Mouse (Mus musculus) c-Kit-positive CD71-positive TER-119-negative erythroid progenitor cells, embryonic 14.5 days (primary cell): ENCODE results near the gene Frem2.

Source experiments
- DNase-seq: peaks from one replicate; pipeline ENCODE4 v3.0.0-alpha.2; 2013; ENCODE audit warnings: low read depth

Frem2 gene

DNA sequence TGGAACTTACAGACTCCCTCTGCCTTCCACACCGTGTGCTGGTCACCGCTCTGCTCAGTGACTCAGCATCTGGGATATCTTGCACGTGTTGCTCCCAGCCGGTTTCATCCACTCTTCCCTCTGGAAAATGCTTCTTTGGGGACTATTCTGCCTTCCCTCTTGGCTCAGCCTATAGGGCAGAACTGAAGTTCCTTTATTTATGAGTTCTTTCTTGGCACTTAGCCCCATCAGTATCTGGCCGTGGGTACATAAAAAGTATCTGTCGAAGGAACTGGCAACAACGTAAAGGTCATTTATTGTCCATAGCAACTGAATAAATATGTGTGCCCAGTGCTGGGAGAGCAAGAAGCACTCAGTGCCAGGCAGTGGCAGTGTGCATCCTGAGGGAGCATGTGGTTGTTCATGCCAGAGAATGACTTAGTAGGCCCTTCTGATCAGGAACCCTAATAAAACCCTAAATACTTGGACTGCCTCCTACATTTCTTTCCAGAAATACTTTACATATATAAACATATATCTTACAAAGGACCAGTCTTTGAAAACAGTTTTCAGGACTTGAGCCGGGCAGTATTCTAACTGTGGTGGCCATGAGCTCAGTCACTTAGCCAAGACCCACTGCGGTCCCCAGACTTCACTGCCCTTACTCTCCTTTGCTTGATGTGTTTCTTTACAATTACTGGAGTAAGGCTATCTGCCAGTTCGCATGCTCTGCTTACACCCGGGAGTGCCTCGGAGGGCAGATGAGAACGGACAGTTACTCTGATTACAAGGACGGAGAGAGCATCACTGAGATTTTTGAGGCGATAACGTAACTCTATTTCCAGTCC is 99.6 kb downstream of the Frem2 start:
- DNase-seq: no peak

DNA sequence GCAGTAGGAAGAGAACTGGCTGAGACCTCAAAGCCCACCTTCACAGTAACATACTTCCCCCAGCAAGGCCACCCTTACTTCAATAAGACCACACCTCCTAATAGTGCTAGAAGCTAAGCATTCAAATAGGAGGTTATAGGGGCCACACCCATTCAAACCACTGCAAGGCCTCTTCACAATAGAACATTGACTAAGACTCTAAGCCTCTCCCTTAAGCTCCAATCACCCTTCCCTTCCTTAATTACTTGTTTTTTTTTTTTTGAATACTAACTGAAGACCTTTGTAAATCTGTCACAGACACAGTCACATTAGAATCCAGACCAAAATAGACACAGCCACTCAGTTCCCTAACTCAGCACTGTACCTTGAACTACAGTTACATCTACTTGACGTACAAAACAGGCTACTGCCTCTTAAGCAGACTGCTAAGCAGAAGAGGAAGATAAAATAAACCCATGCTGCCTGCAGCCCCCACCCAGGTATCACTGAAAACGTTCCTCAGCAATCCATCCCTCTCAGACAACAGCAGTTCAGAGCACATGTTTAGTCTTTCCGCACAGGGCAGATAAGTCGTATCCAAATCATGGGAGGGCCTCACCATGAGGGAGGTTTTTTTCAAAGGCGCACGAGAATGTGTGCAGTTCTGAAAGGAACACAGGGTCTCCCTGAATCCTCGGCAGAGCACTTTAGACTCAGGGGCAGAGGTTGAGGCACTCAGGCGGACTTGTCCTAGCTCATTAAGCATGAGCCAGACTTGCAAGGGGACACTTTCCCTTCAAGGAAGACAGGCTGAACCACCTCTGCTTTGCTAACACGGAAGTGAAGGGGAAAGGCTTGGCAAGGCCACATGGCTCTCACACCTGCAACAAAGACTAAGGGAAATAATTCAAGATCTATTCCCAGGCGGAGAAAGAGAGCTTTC is 101.9 kb downstream of the Frem2 start:
- no peak for DNase-seq

DNA sequence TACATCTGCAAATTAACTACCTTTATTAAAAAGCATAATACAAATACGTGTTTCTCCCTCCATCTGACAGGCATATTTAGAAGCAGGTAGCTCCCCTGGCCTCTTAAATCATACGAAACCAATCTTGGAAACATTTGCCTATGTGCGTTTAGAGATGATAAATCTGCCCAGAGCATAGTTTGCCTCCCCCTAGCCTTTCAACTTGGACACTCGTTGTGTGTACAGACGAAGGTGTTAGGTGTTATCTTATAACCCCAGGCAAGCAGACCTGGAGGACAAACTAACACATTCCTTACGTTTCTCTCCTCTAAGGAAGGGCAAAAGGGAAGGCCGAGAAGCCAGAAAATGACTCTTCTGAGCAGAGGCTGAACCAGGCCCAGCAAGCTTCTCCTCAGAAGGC is 104.5 kb downstream of the Frem2 start:
- no peak for DNase-seq

DNA sequence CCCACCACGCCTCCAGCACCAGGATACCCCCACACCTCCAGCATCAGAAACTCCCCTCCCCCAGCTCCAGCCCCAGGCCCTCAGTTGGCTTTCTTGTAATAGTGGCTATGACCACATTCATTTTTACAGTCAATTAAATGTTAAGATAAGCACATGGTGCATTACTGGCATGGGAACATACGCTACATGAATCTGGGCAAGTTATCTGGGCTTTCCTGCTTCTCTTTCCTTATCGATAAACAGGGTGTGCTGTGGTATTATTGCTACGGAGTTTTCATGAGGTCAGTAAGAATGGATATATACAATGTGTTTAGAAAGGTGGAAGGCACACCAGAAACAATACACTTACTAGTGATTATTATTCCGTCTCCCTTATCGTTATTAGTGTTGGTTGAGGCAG is 125.1 kb downstream of the Frem2 start:
- DNase-seq: no peak

DNA sequence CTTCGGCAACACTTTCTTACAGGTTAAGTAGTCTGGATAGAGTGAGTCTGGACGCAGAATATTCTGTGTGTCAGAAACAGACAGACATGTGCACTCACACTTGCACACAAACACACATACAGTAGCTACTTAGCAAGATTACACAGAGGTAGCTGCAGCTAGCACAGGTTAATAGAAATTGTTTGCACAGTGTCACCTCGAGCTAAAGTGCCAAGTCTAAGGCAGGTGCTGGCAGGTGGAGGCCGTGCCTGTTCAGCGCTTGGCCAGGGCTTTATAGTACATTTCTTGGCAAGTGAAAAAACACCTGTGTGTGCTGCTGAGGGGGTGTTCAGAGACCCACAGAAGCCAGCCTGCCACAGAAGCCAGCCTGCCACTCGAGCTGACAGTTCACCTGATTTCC is 126.8 kb downstream of the Frem2 start:
- DNase-seq: no peak

DNA sequence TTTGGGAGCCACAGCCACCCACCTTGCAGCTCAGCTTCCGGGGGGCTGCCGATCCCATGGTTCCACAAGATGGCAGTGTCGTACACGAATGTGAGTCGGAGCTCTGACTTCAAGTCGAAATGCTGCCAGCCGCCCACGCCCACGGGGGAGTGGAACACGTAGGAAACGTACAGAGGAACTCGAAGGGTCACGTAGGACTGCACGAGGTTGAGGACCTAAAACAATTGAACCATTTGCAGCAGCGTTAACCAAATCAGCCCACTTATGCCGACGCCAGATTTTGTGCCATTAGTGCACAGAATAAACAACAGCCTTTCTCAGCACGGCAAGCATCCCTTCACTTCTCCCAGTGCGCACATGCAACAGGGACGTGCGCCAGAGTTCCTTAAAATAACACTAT is 131.4 kb downstream of the Frem2 start:
- peak; percentile 40 for DNase-seq

DNA sequence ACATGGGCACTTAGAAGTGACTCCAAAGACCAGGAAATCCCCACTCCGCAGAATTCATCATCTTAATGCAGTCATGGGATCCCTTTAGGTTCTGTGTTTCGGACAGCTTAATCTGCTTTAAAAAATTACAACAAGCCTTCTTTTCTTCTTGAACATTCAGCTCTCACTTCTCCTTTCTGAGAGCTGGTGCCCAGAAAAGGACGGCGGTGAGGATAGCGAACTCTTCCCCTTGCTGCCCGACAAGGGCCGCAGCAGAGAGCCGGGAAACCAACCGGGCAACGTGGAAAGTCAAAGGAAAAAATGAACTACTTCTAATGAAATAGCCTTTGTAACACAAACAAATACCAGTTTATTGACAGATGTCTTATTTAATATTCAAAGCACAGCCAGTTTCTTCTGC is 134.4 kb downstream of the Frem2 start:
- DNase-seq: no peak

DNA sequence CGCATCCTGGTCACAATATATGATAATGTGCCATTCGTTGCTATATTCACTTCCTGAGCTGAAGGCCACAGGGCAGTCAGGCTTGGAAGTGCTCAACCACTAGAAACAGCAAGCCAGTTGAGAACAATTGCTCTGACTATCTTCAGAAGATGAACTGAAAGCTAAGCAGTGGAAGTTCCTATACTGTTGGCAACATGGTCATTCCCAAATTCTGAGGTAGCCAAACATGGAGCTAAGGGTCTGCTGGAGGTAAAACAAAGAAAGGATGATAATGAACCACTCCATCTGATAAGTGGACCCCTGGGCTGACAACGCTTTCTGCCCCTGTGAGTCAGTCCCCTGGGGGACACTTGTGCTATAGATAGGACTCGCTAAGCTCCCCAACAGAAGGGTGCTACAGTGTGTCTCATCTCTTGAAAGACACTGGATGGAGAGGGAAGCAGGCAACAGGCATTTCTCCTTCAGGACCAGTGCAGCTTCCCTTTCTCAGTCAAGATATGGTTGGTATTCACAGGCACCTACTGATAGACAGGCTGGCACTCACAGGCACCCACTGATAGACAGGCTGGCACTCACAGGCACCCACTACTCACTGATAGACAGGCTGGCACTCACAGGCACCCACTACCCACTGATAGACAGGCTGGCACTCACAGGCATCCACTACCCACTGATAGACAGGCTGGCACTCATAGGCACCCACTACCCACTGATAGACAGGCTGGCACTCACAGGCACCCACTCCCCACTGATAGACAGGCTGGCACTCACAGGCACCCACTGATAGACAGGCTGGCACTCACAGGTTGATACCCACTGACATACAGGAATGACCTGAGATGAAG is 142.7 kb downstream of the Frem2 start:
- no peak for DNase-seq

DNA sequence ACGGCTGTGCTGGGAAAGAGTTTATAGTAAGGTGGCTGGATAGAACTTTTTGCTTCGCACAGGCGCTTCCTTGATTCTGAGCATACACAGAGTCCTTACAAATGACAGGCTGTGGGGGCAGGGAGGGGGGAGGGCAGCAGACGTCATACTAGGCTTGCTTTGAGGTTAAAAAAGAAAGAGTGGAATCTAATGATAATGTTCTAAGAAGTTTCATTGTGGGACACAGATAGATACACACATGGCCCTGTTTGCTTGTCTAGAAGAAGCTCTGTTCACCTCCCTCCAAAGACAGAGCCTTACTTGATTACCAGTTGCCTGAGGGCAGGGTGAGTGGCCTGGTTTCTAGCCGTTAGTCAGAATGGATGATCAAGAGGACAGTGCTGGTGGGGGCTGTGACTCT is 144.1 kb downstream of the Frem2 start:
- DNase-seq: no peak

DNA sequence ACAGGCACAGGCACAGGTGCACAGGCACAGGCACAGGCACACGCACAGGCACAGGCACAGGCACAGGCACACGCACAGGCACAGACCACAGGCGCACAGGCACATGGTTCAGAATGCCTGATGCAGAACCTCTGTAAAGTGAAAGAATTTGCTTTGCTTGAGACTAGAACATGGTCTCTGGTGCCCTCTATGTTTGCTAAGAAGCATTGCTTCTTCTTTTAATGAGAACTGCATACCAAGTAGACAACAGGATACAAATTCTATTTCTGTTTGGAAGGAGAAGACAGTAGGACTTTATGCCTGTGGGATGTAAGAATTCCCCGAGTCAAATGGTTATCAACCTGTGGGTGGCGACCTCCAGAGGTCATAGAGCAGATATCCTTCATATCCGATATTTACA is 154.7 kb downstream of the Frem2 start:
- no peak for DNase-seq

DNA sequence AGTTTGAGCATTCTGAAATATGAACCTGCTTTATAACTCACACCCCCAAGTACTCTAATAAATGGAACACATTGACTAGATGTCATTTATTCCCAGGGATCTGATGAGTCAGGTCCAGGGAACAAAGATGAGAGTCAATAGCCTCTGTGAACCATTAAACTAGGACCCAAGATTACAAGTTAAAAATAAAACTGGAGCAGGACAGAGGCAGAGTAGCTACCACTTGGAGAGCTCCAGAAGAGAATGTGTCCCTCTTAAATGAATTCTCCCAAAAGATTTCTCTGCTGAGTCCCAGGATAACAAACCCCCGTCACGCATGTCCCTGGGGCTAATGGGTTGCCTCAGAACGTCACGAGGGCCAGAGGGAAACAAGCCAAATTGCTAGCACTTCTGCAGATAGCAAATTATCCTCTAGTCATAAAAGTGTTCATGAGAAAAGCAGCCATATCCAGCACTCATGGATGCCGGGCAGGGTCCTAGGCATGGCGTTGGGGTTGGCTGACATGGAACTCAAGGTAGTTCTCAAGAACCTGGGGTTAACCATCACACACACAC is 158.7 kb downstream of the Frem2 start:
- no peak for DNase-seq

DNA sequence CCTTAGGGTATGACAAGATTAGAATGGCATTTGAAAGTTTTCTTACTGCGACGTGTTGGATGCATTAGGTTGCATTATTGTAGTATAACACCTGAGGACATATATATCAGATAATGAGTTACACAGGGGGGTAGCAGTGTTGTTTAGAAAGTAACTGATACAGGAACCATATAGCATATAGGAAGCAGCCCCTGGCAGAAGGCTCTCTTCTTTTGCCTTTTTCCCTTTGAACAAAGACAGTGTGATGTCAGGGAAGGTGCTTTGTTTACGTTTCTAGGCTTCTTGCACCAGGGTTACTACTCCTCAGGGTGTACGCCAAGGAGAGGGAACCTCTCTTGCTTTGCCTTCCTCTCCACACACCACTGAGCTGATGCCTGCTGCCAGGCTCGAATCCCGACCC is 168.8 kb downstream of the Frem2 start, which contains the start of gene Stoml3:
Gene Stoml3 (plus strand): TSS at position 301 of the 400 bp plus-strand sequence.
- no peak for DNase-seq

DNA sequence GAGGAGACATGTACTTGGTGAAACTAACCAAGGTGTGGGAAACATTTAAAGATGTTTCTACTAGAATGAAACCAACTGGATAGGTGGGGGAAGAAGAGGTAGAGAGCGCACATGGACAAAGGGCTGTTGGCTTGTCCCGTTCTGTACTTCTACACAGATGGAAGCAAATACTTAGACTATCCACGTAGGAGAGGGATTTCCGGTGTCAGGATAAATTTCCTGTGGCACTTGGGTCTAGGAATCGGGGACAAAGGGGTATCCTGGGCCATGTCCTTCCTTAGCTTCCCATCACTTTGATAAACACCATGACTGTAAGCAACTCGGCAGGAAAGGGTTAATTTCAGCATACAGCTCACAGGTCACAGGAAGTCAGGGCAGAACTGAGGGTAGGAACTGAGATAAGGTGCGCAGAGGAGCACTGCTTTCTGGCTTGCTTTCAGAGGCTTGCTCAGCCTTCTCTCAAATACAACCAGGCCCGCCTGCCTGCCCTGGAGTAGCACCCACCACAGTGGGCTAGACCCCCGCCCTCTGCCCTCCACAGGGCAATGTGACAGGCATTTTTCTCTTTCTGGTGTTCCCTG is 170.1 kb downstream of the Frem2 start:
- DNase-seq: no peak

DNA sequence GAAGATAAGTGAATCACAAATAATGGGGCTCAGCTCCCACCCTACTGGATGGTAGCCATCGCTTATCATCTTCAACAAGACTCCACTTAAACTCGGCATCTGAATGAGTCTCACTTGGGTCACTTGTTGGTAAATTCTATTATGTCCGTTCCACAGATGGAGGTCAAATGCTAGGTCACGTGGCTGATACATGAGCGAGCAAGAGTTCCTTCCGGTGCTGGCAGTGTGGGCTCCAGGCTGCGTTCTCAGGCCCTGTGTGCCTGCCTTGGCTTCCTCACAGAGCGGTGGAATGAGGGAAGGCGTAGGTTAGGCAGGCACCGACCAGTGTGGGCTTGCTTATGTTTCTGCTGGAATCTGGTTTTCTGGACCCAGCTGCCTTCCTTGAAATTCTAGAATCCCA is 170.6 kb downstream of the Frem2 start:
- no peak for DNase-seq

DNA sequence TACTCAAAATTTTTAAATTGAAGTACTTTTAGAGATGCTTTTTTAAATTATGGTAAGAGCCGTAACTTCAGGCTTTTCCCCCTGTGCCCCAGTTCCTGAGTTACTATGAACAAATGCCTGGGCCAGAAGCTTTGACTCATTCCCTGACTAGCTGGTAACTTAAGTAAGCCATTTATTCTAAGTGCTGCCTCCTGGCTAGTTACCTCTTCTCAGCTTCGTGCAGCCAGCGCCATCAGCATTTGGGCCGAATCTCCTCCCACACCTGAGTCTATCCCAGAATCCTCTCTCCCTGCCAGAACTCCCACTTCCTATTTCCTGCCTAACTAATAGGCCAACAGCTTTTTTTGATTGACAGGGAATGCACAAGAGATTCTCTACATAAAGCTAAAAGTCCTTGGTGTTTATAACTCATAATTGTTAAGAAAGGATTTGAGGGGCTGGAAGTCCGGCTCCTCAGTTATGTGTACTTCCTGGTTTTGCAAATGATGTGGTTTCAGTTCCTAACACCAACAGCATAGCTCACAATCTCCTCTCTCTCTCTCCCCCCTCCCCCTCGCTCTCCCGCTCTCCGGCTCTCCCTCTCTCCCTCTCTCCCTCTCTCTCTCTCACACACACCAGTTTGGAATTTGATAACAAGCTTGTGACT is 173.6 kb downstream of the Frem2 start:
- DNase-seq: no peak

DNA sequence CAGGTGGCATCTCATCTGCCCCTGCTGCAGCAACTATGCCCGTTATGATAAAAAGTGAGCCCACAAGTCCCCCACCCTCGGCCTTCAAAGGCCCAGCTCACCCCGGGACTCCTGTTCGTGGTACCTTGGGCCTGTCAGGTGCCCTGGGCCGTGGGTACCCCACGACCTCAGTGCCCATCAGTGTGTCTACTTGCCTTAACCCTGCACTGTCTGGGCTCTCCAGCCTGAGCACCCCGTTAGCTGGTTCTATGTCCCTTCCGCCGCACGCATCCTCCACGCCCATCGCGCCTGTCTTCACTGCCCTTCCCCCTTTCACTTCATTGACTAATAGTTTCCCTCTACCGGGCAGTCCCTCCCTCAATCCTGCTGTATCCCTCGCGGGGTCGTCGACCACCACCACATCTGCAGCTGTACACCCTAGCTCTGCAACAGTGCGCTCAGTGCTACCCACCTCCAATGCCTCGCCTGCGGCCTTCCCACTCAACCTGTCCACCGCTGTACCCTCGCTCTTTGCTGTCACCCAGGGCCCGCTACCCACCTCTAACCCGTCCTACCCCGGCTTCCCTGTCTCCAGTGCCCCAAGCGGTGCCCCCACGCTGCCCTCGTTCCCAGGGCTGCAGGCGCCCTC is 178.6 kb downstream of the Frem2 start:
- DNase-seq: no peak

DNA sequence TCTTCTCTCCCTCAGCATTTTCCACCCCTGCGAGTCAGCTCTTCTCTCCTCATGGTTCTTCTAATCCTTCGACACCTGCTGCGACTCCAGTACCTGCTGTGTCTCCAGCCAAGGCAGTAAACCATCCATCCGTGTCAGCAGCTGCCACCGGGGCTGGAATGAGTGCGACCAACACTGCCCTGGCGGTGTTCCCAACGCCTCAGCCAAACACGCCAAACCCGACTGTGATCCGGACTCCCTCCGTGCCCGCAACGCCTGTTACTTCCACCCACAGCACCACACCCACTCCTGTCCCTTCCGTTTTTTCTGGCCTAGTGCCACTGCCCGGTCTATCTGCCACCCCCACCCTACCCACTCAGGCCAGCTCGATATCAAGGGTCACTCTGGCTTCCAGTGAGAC is 179.7 kb downstream of the Frem2 start:
- DNase-seq: no peak

DNA sequence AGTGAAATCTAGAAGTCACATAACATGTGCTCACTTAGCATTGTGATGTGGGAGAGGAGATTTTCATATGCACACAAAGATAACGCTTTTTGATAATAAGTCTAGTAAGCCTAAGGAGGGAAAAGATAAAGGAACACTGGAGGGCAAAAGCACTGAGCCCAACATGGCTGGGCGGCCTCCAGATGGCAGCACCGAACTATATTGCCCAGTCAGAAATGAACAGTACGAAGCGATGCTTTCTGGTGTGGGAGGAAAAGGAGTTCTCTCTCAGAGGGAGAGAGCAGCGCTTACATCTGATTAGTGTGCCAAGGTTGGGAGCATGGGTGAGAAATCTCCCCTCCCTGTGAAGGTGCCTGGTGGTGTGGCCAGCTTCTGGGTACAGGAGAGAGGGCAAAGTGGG is 181.3 kb downstream of the Frem2 start:
- DNase-seq: peak; percentile 24

DNA sequence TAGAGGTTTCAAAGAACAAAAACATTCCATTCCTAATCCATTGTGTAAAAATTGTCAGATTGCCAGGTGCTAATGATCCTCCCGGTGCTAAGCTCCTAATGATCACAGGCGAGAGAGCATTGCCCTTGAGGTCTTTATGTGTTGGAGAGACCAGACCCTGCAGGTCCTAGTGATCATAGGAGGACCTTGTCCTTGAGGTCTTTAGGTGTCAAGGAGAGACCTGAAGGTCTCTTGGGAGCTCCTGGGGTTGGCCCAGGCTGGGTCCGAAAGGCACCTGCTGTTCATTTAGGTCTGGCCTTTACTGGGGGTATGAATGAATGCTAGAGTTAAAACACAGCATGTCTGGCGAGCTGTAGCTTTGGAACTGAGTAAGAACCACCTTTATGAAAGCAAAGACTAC is 183.0 kb downstream of the Frem2 start:
- DNase-seq: no peak

DNA sequence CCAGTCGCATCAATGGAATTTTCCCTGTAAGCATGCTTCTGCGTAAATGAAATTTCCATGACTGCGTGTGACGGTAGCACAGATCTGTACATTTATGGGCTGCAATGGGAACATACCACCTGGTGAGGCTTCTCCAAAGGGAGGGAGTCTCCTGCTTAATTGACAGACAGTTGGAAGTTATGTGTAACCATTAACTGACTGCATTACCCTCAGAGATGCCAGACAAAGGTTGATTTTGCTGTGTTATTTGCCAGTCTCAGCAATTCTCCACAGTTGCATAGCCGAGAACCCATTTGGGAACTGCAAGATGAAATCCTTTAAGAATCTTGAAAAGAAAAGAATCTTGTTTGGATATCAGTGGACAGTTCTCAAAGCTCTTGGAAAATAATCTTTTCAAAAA is 185.1 kb downstream of the Frem2 start:
- no peak for DNase-seq

DNA sequence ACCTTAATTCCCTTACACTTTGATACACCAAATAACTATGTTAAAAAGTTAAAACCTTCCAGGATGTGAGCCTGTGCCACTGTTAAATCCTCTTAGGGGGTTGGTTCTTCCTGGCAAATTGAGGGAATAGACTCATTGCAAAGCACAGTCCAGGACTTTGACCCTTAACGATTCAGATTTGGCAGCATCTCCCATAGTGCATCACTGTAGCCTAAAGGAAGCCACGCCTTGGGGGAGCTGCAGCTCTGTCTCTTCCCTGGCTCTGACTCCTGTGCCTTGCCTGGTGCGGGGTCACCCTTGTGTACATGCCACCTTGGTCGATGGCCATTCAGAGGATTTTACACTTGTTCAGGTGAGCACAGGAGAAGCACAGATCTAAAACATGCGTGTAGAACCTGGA is 187.5 kb downstream of the Frem2 start:
- DNase-seq: no peak
